Mouse (Mus musculus) lung, postnatal 14 days (tissue): Measurements from ENCODE around the gene Ncln.

Experiments
- DNase-seq: peaks from one replicate; pipeline ENCODE4 v3.0.0; 2021

The Ncln gene

GRCm38 (mm10) chr10:81510246-81510810 is 14.1 kb upstream of the Ncln start:
- no peak for DNase-seq

DNA sequence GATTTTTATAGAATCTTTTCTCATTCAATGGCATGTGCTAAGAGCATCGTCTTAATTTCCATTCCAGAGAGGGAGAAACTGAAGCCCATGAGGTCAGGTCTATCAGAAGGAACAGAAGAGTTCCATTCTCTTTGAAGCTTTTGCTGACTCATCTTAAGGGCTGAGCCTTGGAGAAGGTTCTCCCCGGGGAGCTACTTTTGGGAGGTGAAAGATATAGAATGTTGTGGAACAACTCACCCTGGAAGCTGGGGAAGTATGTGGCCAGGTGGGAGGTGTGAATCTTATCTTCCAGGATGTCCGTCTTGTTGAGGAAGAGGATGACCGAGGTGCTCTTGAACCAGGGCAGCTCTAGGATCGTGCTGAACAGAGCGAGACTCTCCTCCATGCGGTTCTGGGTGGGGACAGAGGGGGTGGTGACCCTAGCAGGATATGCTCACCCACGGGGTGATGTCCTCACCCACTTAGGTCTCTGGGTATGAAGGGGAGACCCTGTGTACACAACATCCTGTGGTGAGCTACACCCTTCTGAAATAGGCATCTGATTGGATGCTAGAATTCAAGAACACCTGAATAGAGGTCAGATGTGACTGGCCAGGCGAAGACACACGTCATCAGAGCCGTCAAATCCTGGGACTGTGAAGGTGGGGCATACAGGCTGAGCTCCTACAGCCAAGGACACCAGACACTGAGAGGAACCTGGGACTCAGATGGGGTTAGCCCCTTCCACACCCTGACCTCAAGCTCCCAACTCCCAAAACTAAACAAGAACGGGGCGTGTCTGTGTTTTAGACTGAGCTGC is 11.7 kb upstream of the Ncln start:
- DNase-seq: no peak

- no peak for DNase-seq
These were observed 10.9 kb upstream of the Ncln start for GRCm38 (mm10) chr10:81507095-81507494.

DNA sequence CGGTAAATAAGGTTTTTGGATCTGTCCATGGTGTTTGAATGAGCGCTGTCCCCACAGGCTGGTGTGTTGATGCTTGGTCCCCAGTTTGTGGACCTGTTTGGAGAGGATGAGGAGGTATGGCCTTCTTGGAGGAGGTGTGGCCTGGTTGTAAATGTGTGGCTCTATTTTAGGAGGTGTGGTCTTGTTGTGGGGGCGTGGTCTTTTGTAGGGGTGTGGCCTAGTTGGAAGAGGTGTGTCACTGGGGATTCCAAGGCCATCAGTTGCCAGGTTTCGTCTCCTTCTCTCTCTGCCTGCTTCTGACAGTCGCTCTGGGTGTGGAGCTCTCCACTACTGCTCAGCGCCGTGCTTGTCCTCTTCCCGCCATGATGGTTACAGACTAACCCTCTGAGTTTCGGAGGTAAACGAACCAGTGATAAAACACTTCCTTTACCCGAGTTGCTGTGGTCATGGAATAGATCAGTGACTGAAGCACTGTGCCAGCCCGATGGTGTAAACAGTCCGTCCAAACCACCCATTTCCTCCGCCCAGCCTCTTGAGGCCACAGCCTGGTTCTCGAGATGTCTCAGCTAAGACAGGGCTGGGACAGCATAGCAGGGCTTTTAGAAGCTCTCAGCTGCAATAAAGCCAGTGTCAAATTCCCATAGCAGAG is 8.9 kb upstream of the Ncln start:
- DNase-seq: no peak

DNA sequence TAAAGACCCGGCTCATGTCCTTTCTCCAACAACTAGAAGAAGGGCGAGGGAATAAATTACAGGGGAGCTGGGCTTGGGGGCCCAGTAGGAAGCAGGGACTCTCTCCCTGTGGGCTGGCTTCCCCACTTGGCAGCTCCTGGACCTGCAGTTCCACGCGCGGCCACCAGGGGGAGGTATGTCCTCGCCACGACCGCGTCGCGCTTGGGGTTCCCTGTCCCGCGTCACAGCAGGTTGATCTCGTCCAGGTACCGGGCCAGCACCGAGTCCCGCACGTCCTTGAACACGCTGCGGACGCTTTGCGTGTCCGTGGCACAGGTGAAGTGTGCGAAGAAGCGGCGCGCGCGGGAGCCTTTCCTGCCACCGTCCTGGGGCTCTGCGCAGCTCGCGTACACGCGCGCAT is 6.5 kb upstream of the Ncln start:
- peak; percentile 95 for DNase-seq

GRCm38 (mm10) chr10:81501863-81502262 is 5.7 kb upstream of the Ncln start:
- DNase-seq: no peak

DNA sequence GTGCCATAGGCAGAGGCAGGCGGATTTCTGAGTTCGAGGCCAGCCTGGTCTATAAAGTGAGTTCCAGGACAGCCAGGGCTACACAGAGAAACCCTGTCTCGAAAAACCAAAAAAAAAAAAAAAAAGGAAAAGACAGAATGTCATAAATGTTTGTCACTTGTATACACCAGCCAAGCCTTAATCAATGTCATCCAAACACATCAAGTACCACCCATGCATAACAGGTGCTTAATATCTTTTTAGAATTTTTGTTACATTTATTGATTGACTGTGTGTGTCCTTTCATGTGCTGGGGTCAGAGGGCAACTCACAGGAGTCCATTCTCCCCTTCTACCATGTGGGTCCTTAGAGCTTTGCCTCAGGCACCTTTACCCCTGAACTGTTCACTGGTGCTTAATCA is 3.8 kb upstream of the Ncln start, which contains the start of gene S1pr4:
Gene S1pr4 (minus strand): TSS at position 101 of the 400 bp plus-strand sequence.
- no peak for DNase-seq

DNA sequence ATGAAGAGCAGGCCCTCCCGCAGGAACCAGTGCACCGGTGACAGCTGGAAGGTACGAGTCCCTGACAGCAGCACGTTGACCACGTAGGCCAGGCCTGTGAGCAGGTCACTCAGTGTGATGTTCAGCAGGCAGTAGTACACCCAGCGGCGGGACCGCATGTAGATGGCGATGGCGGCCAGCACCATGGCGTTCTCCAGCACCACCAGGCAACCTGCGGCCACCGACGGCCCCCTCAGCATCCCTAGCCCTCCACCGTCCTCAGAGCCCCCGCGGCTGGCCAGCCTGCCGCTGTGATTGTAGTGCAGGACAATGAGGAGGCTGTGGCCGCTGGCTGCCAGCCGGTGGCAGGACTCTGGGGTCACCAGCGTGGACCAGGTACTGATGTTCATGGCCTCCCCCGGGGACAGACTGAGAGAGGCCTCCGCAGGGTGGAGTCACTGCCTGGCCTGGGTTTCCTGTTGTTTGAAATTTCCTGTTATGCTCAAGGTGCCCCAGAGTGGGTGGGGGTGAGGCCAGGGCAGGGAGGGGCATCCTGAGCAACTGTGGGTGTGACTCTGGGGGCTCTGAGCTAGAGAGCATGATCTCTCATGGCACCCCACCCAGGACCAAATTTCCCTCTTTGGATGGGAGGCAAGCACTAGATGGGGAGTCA is 3.2 kb upstream of the Ncln start:
- peak; percentile 70 for DNase-seq

GRCm38 (mm10) chr10:81498316-81499249 is 2.4 kb upstream of the Ncln start:
- DNase-seq: no peak

GRCm38 (mm10) chr10:81497401-81498270 is 1.4 kb upstream of the Ncln start:
- no peak for DNase-seq

DNA sequence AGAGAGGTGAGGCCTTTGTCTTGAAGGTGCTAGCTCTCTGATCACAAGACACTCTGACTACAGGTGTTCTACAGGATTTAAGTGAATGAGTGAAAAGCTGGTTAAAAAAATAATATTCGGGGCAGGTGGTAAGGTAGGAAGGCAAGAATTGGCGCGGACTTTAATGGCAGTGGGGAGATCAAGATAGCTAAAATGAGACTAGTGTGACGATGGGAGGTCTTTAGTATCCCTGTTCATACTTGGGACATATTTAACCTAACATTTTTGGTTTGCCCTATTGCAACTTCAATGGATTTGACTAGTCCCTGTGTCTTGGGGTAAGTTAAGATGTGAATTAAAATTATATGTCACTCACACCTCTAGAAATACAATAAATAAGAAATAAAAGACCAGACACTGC is 777 bp upstream of the Ncln start:
- no peak for DNase-seq

GRCm38 (mm10) chr10:81495616-81496263 is 452 bp downstream of the Ncln start:
- DNase-seq: no peak

GRCm38 (mm10) chr10:81495151-81495550 is 1.0 kb downstream of the Ncln start:
- no peak for DNase-seq

DNA sequence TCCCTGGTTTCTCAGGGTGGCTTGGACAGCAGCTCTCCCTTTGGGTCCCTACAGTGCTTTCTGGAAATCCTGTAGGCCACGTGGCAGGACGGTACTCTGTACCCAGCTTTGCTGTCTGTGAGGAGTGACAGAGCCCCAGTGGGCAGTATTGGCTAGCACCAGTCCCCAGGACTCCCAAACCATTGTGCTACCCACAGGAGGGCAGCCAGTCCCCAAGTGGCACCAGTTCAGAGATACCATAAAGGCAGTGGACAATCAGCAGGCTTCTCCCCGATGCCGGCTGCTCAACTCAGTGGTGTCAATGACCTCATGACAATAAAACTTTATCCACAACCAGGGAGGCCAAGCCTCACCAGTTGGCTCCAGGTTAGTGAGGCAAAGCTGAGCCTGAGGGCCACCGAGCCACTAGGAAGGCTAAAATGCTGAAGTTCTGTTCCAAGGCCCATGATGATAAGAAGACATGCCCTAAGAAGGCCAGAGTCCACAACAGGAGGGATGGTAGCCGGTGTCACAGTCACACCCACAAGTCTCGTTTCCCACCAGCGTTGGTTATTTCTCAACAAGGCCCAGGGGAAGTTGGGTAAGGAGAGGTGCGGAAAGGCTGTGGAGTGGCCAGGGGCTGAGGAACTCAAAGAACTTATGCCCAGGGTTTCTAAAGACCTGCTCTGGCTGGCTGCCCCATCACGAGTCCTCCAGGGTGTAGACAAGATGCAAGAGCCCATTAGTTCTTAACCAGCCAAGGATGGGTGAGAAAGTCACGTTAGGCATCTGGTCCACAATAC is 1.7 kb downstream of the Ncln start:
- DNase-seq: no peak

DNA sequence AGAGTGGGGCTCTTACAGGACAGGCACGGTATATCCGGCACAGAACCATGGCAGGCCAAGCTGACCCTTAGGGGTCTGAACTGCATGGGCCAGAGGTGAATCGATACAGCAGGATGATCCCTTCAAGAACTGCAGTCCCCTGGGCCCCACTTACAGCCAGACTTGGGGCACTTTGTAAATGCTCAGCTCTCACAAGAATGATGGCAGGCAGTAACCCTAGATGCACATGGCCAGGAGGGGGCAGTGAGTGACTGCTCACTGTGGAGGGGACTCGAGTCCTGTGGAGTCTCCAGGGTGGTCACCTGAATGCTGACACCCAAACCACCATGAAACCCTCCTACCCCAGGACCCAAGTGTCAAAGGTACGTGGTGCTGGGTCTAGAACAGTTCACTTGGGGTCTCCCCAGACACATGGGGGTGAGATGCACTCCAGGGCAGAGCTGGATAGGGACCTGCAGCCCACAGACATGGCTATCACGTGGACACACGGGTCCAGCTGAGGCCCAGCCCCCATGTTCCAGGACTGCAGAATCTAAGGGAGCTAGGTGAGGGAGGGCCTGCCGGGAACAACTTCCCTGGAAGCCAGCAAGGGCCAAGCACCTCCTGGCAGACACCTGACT is 2.5 kb downstream of the Ncln start:
- no peak for DNase-seq

- no peak for DNase-seq
These were observed 3.5 kb downstream of the Ncln start for GRCm38 (mm10) chr10:81492606-81493240.

GRCm38 (mm10) chr10:81491018-81491417 is 5.2 kb downstream of the Ncln start:
- no peak for DNase-seq

GRCm38 (mm10) chr10:81489941-81490340 is 6.3 kb downstream of the Ncln start:
- no peak for DNase-seq

GRCm38 (mm10) chr10:81488081-81488480 is 8.1 kb downstream of the Ncln start:
- no peak for DNase-seq
